Mouse (Mus musculus) embryonic facial prominence, embryonic 15.5 days (tissue): ENCODE data around the gene Prnp. TPM values are rescaled to one million over a fixed set of nuclear protein-coding genes. Genes with fewer than 3 reads are reported as not detected.
A peak's percentile ranks its signal among the peaks of the same experiment; 100 is the strongest.

ENCODE experiments used
- ATAC-seq: fragments of 200-750 bp; cut with Nextera tagmentation; 2 replicates; pipeline ENCODE4 v1.8.0; 2017; ENCODE audit warnings: low read depth, moderate TSS enrichment; ENCODE audit not compliant: insufficient number of reproducible peaks, low FRiP score, low TSS enrichment
- H3K27ac ChIP-seq: fragments of 300-500 bp; sonication (generic); replicated peaks from 2 replicates; pipeline ENCODE4 v1.5.1; 2015; ENCODE audit warnings: mild to moderate bottlenecking, inconsistent platforms
- H3K27me3 ChIP-seq: fragments of 300-500 bp; sonication (generic); 2 replicates; pipeline ENCODE4 v1.6.1; 2015; ENCODE audit warnings: inconsistent platforms
- H3K36me3 ChIP-seq: fragments of 300-500 bp; sonication (generic); 2 replicates; pipeline ENCODE4 v1.6.1; 2015; ENCODE audit warnings: mild to moderate bottlenecking, inconsistent platforms
- H3K4me1 ChIP-seq: fragments of 300-500 bp; sonication (generic); 2 replicates; pipeline ENCODE4 v1.6.1; 2015; ENCODE audit warnings: inconsistent platforms
- H3K4me2 ChIP-seq: fragments of 300-500 bp; sonication (generic); replicated peaks from 2 replicates; pipeline ENCODE4 v1.6.1; 2015; ENCODE audit warnings: mild to moderate bottlenecking, inconsistent platforms
- H3K4me3 ChIP-seq: fragments of 300-500 bp; sonication (generic); replicated peaks from 2 replicates; pipeline ENCODE4 v1.5.1; 2015; ENCODE audit warnings: mild to moderate bottlenecking, inconsistent platforms
- H3K9ac ChIP-seq: fragments of 300-500 bp; sonication (generic); 2 replicates; pipeline ENCODE4 v1.6.1; 2015; ENCODE audit warnings: inconsistent platforms
- H3K9me3 ChIP-seq: fragments of 300-500 bp; sonication (generic); replicated peaks from 2 replicates; pipeline ENCODE4 v1.6.1; 2016; ENCODE audit warnings: inconsistent platforms
- WGBS: fragments of 180-500 bp; shearing (Covaris S2); methylation state at CpG from one replicate; pipeline ENCODE4 v1.1.7; 2015; 5-methylcytosine and 5-hydroxymethylcytosine counted together
- polyA plus RNA-seq: library from polyadenylated mRNA; unstranded; fragments of >200 nt; fragmentation: Nextera tagmentation; extraction: Ambion mirVana; gene quantifications from 2 replicates; pipeline ENCODE4 v1.2.1, GENCODE M21; 2015

The Prnp gene
- polyA plus RNA-seq = 85.5 and 85.8 TPM in 2 replicates

GRCm38 (mm10) chr2:131909683-131910572 is at the start of gene Prnp, which contains the start of gene Prn:
Gene Prnp, plus strand, starts transcription at chr2:131909928.
Gene Prn, plus strand, starts transcription at chr2:131909957.
- Histone ChIP-seq H3K27me3 (no peaks in the 10 kb centered on the region), H3K36me3 (no peaks in the 10 kb centered on the region), H3K9ac (peak within 1 kb of the TSS; percentile 58), H3K9me3 (no peaks in the 10 kb centered on the region), H3K4me1 (peaks cover 18% of the 10 kb centered on the region), H3K4me3 (peak within 1 kb of the TSS; percentile 76), H3K4me2 (peak within 1 kb of the TSS; percentile 70), H3K27ac (peak within 1 kb of the TSS; percentile 91)
- peak; percentile 93 for ATAC-seq
- 3% methylated on average over 48 of the region's 52 CpGs for WGBS

GRCm38 (mm10) chr2:131862617-131863275 is 47.0 kb upstream of the Prnp start:
- Histone ChIP-seq H3K4me2 (no peak overlapping the region), H3K4me3 (no peak overlapping the region), H3K27ac (no peak overlapping the region), H3K9ac (no peak overlapping the region), H3K4me1 (no peaks in the 10 kb centered on the region), H3K27me3 (no peaks in the 10 kb centered on the region), H3K36me3 (no peaks in the 10 kb centered on the region), H3K9me3 (no peaks in the 10 kb centered on the region)
- 56% methylated on average over 3 of the region's 3 CpGs for WGBS
- no peak for ATAC-seq

- H3K4me3 ChIP-seq = no peak overlapping the region
- ATAC-seq = no peak
- no peak overlapping the region for H3K9ac ChIP-seq
- H3K4me2 ChIP-seq = no peak overlapping the region
- 79% methylated on average over 3 of the region's 3 CpGs for WGBS
- H3K9me3 ChIP-seq = no peaks in the 10 kb centered on the region
- H3K27ac ChIP-seq = no peak overlapping the region
- no peaks in the 10 kb centered on the region for H3K36me3 ChIP-seq
- no peaks in the 10 kb centered on the region for H3K27me3 ChIP-seq
- no peaks in the 10 kb centered on the region for H3K4me1 ChIP-seq
These were observed 46.3 kb upstream of the Prnp start for GRCm38 (mm10) chr2:131863472-131863871.

- Histone ChIP-seq H3K36me3 (no peaks in the 10 kb centered on the region), H3K27ac (no peak overlapping the region), H3K9me3 (no peaks in the 10 kb centered on the region), H3K9ac (no peak overlapping the region), H3K4me3 (no peak overlapping the region), H3K4me2 (no peak overlapping the region), H3K27me3 (no peaks in the 10 kb centered on the region), H3K4me1 (no peaks in the 10 kb centered on the region)
- 88% methylated on average over 2 of the region's 2 CpGs for WGBS
- no peak for ATAC-seq
These were observed 45.4 kb upstream of the Prnp start for GRCm38 (mm10) chr2:131864262-131864796.

GRCm38 (mm10) chr2:131866676-131867075 is 43.1 kb upstream of the Prnp start:
- no peak overlapping the region for H3K27ac ChIP-seq
- ATAC-seq = no peak
- H3K9ac ChIP-seq = no peak overlapping the region
- H3K36me3 ChIP-seq = no peaks in the 10 kb centered on the region
- no peak overlapping the region for H3K4me2 ChIP-seq
- H3K9me3 ChIP-seq = no peaks in the 10 kb centered on the region
- H3K4me3 ChIP-seq = no peak overlapping the region
- H3K27me3 ChIP-seq = no peaks in the 10 kb centered on the region
- no peaks in the 10 kb centered on the region for H3K4me1 ChIP-seq

- no peak overlapping the region for H3K27ac ChIP-seq
- no peaks in the 10 kb centered on the region for H3K36me3 ChIP-seq
- H3K27me3 ChIP-seq = no peaks in the 10 kb centered on the region
- no peaks in the 10 kb centered on the region for H3K4me1 ChIP-seq
- no peak overlapping the region for H3K9ac ChIP-seq
- 89% methylated on average over 5 of the region's 5 CpGs for WGBS
- H3K9me3 ChIP-seq = no peaks in the 10 kb centered on the region
- H3K4me3 ChIP-seq = no peak overlapping the region
- no peak for ATAC-seq
- no peak overlapping the region for H3K4me2 ChIP-seq
These were observed 40.7 kb upstream of the Prnp start for GRCm38 (mm10) chr2:131868983-131869382.

GRCm38 (mm10) chr2:131873376-131873775 is 36.4 kb upstream of the Prnp start:
- Histone ChIP-seq H3K4me2 (no peak overlapping the region), H3K36me3 (no peaks in the 10 kb centered on the region), H3K4me3 (no peak overlapping the region), H3K4me1 (no peaks in the 10 kb centered on the region), H3K9ac (no peak overlapping the region), H3K27ac (no peak overlapping the region), H3K9me3 (no peaks in the 10 kb centered on the region), H3K27me3 (no peaks in the 10 kb centered on the region)
- no peak for ATAC-seq
- 70% methylated on average over 1 of the region's 1 CpGs for WGBS

- Histone ChIP-seq H3K4me1 (no peaks in the 10 kb centered on the region), H3K36me3 (no peaks in the 10 kb centered on the region), H3K4me2 (no peak overlapping the region), H3K9me3 (no peaks in the 10 kb centered on the region), H3K9ac (no peak overlapping the region), H3K27me3 (no peaks in the 10 kb centered on the region), H3K27ac (no peak overlapping the region), H3K4me3 (no peak overlapping the region)
- ATAC-seq = no peak
- 74% methylated on average over 7 of the region's 7 CpGs for WGBS
These were observed 33.0 kb upstream of the Prnp start for GRCm38 (mm10) chr2:131876551-131877265.

- Histone ChIP-seq H3K9me3 (no peaks in the 10 kb centered on the region), H3K4me1 (no peaks in the 10 kb centered on the region), H3K27me3 (no peaks in the 10 kb centered on the region), H3K27ac (no peak overlapping the region), H3K4me3 (no peak overlapping the region), H3K9ac (no peak overlapping the region), H3K4me2 (no peak overlapping the region), H3K36me3 (no peaks in the 10 kb centered on the region)
- no peak for ATAC-seq
- WGBS = 53% methylated on average over 4 of the region's 4 CpGs
These were observed 28.0 kb upstream of the Prnp start for GRCm38 (mm10) chr2:131881766-131882165.

- Histone ChIP-seq H3K4me3 (no peak overlapping the region), H3K9ac (no peak overlapping the region), H3K4me2 (no peak overlapping the region), H3K4me1 (no peaks in the 10 kb centered on the region), H3K36me3 (no peaks in the 10 kb centered on the region), H3K27me3 (no peaks in the 10 kb centered on the region), H3K9me3 (no peaks in the 10 kb centered on the region), H3K27ac (no peak overlapping the region)
- whole genome bisulfite sequencing = 65% methylated on average over 2 of the region's 2 CpGs
- no peak for ATAC-seq
These were observed 26.6 kb upstream of the Prnp start for GRCm38 (mm10) chr2:131883136-131883535.
